7 mouse cellular contexts compared by ENCODE assay signal in genomic region chr17:83525596-83525995, GRCm38 (mm10). TPM values are rescaled to one million over a fixed set of nuclear protein-coding genes. Genes with fewer than 3 reads are reported as not detected.
DNase-seq lines count a peak whose midpoint lies in the region; ATAC-seq and TF ChIP-seq lines count a peak whose summit lies in the region.

No protein-coding gene starts in this region.

- TF ChIP-seq CTCF in liver, postnatal 0 days (IDR thresholded peaks at IDR 0.05; ENCODE audit: low read depth): no peak

- no peak for DNase-seq in lung, postnatal 25 days (ENCODE audit: low spot score)
- peak; percentile 35 for DNase-seq in T-cell, adult 2 months (ENCODE audit: low spot score)
- no peak for DNase-seq in forebrain, embryonic 11.5 days (ENCODE audit: low spot score)
- DNase-seq in liver, postnatal 0 days: peak; percentile 29
- DNase-seq in urinary bladder, adult 2 months (ENCODE audit: low spot score): no peak
- no peak for DNase-seq in left cerebral cortex, adult 8-10 months (ENCODE audit: low spot score in 2 of 2)

- H3K9ac ChIP-seq in lung, embryonic 15.5 days: no peak overlapping the region
- no peak overlapping the region for H3K9ac ChIP-seq in forebrain, embryonic 11.5 days (ENCODE audit: low read length)
- H3K9ac ChIP-seq in liver, postnatal 0 days (replicated peaks): no peak overlapping the region

- H3K4me2 ChIP-seq in lung, embryonic 15.5 days: no peak overlapping the region
- peak overlapping the region; percentile 13; the same call in 1 of the 2 replicates for H3K4me2 ChIP-seq in forebrain, embryonic 11.5 days (ENCODE audit: low read depth, low read length, severe bottlenecking)
- H3K4me2 ChIP-seq in liver, postnatal 0 days (ENCODE audit: low read depth, low read length): peak overlapping the region; percentile 47

- H3K27ac ChIP-seq in lung, embryonic 15.5 days: peak overlapping the region; percentile 43; the same call in 1 of the 2 replicates
- H3K27ac ChIP-seq in forebrain, embryonic 11.5 days (ENCODE audit: low read depth, low read length): 0 out of 2 replicates have a peak overlapping the region, but pooled peaks have one; percentile 28
- no peak overlapping the region for H3K27ac ChIP-seq in liver, postnatal 0 days (ENCODE audit: low read depth)

- no peak for ATAC-seq in lung, embryonic 15.5 days (ENCODE audit: borderline replicate concordance, extremely low read depth, low FRiP score, low TSS enrichment)
- no peak for ATAC-seq in forebrain, embryonic 11.5 days (replicated peaks; ENCODE audit: low FRiP score)
- no peak for ATAC-seq in liver, postnatal 0 days

- no peaks in the 10 kb centered on the region for H3K27me3 ChIP-seq in lung, embryonic 15.5 days
- H3K27me3 ChIP-seq in forebrain, embryonic 11.5 days (ENCODE audit: control insufficient read depth, insufficient read depth, low read length): no peaks in the 10 kb centered on the region; the same call in 1 of the 2 replicates
- no peaks in the 10 kb centered on the region for H3K27me3 ChIP-seq in liver, postnatal 0 days (ENCODE audit: insufficient read depth, low read length)

- WGBS in lung, embryonic 15.5 days: 12% methylated on average over 8 of the region's 8 CpGs
- WGBS in forebrain, embryonic 11.5 days: 0% methylated on average over 8 of the region's 8 CpGs
- WGBS in liver, postnatal 0 days (ENCODE audit: insufficient replicate concordance): 9% methylated on average over 8 of the region's 8 CpGs

- H3K4me1 ChIP-seq in lung, embryonic 15.5 days: peaks cover 33% of the 10 kb centered on the region
- peaks cover 20% of the 10 kb centered on the region for H3K4me1 ChIP-seq in forebrain, embryonic 11.5 days (replicated peaks; ENCODE audit: control insufficient read depth, insufficient read depth, low read length)
- H3K4me1 ChIP-seq in liver, postnatal 0 days (ENCODE audit: insufficient read depth): peaks cover 34% of the 10 kb centered on the region

- no peaks in the 10 kb centered on the region for H3K36me3 ChIP-seq in lung, embryonic 15.5 days
- H3K36me3 ChIP-seq in forebrain, embryonic 11.5 days (ENCODE audit: control insufficient read depth, insufficient read depth, low read length): no peaks in the 10 kb centered on the region
- no peaks in the 10 kb centered on the region for H3K36me3 ChIP-seq in liver, postnatal 0 days (replicated peaks; ENCODE audit: insufficient read depth, low read length)

- no peaks in the 10 kb centered on the region for H3K9me3 ChIP-seq in lung, embryonic 15.5 days
- H3K9me3 ChIP-seq in forebrain, embryonic 11.5 days (ENCODE audit: control insufficient read depth, low read length): no peaks in the 10 kb centered on the region
- H3K9me3 ChIP-seq in liver, postnatal 0 days (ENCODE audit: low read length): no peaks in the 10 kb centered on the region

- no peak overlapping the region for H3K4me3 ChIP-seq in lung, embryonic 15.5 days
- H3K4me3 ChIP-seq in forebrain, embryonic 11.5 days (ENCODE audit: low read depth, low read length): no peak overlapping the region
- no peak overlapping the region for H3K4me3 ChIP-seq in liver, postnatal 0 days (ENCODE audit: low read depth, low read length)

- no peak for TF ChIP-seq EP300 in liver, postnatal 0 days (IDR thresholded peaks at IDR 0.05; ENCODE audit: low read depth)

RNA-seq across cellular contexts. Expression of gene Cox7a2l, which starts 8.5 kb away (rescaled TPM):
- polyA plus RNA-seq in lung, embryonic 15.5 days (2015; fragmentation: Nextera tagmentation; extraction: Ambion mirVana): 165 and 172 TPM in 2 replicates
- polyA plus RNA-seq in forebrain, embryonic 11.5 days (2014; fragmentation: Nextera tagmentation; extraction: Ambion mirVana): 141 and 155 TPM in 2 replicates
- polyA plus RNA-seq in liver, postnatal 0 days (2015; fragmentation: Nextera tagmentation; extraction: Ambion mirVana): 112 and 119 TPM in 2 replicates
- polyA plus RNA-seq in urinary bladder, adult 2 months (2012; rRNA removed): 335 and 362 TPM in 2 replicates
- 100 to 1,000 TPM; 186 to 197 (median 193) TPM for total RNA-seq in left cerebral cortex, adult 8-10 months (2022)

Comparison
In these comparisons a context has a peak if more than half of its experiments do, and no peak if none do; other contexts are left out.
1. DNase-seq: peak in T-cell, adult 2 months (single experiment) and liver, postnatal 0 days (single experiment); none in lung, postnatal 25 days (single experiment), forebrain, embryonic 11.5 days (single experiment), urinary bladder, adult 2 months (single experiment) and left cerebral cortex, adult 8-10 months (0 of 2).